Mouse (Mus musculus) CH12.LX (cell line): ENCODE data around the gene Syngap1.
A peak's percentile ranks its signal among the peaks of the same experiment; 100 is the strongest.

ENCODE experiments used
- CHD1 ChIP-seq: IDR thresholded peaks from 2 replicates; pipeline ENCODE4 v1.6.1; 2012; ENCODE audit warnings: low read depth, low read length, improper control_type of control experiment, inconsistent platforms
- CTCF ChIP-seq, 2 experiments: IDR thresholded peaks in 1 of 2; conservative IDR thresholded peaks in 1 of 2; 2 replicates each; pipeline ENCODE4 v1.5.1; 2011 to 2012; ENCODE audit warnings: low read depth in 2 of 2, low read length in 2 of 2, improper control_type of control experiment in 1 of 2, inconsistent platforms in 1 of 2, mild to moderate bottlenecking in 1 of 2, moderate library complexity in 1 of 2
- ELF1 ChIP-seq: IDR thresholded peaks from 2 replicates; pipeline ENCODE4 v1.6.1; 2014; ENCODE audit warnings: low read depth, mild to moderate bottlenecking, inconsistent platforms, low read length, improper control_type of control experiment
- EP300 ChIP-seq: IDR thresholded peaks from 2 replicates; pipeline ENCODE4 v1.6.1; 2011; ENCODE audit warnings: low read length, improper control_type of control experiment
- HCFC1 ChIP-seq: IDR thresholded peaks from 2 replicates; pipeline ENCODE4 v1.6.1; 2012; ENCODE audit warnings: low read depth, mild to moderate bottlenecking, inconsistent platforms, low read length, improper control_type of control experiment
- JUN ChIP-seq: IDR thresholded peaks from 2 replicates; pipeline ENCODE4 v1.6.1; 2011; ENCODE audit warnings: low read depth, mild to moderate bottlenecking, low read length, improper control_type of control experiment, moderate library complexity; ENCODE audit not compliant: insufficient read depth
- JUND ChIP-seq: conservative IDR thresholded peaks from 2 replicates; pipeline ENCODE4 v1.6.1; 2011; ENCODE audit warnings: low read depth, low read length, improper control_type of control experiment
- KAT2A ChIP-seq: IDR thresholded peaks from 2 replicates; pipeline ENCODE4 v1.6.1; 2012; ENCODE audit warnings: low read length, improper control_type of control experiment, inconsistent platforms; ENCODE audit not compliant: insufficient replicate concordance
- MAX ChIP-seq: IDR thresholded peaks from 2 replicates; pipeline ENCODE4 v1.6.1; 2011; ENCODE audit warnings: low read length, improper control_type of control experiment
- POLR2A ChIP-seq: IDR thresholded peaks from 2 replicates; pipeline ENCODE4 v1.6.1; 2011; ENCODE audit warnings: low read depth, mild to moderate bottlenecking, improper control_type of control experiment, low read length
- TCF12 ChIP-seq: IDR thresholded peaks from 2 replicates; pipeline ENCODE4 v1.6.1; 2014; ENCODE audit warnings: low read depth, mild to moderate bottlenecking, inconsistent platforms, low read length, improper control_type of control experiment
- USF1 ChIP-seq: IDR thresholded peaks from 2 replicates; pipeline ENCODE4 v1.6.1; 2014; ENCODE audit warnings: low read depth, mild to moderate bottlenecking, inconsistent platforms, low read length, improper control_type of control experiment
- ZMIZ1 ChIP-seq: IDR thresholded peaks from 2 replicates; pipeline ENCODE4 v1.6.1; 2012; ENCODE audit warnings: low read depth, mild to moderate bottlenecking, inconsistent platforms, low read length, improper control_type of control experiment
- ZNF384 ChIP-seq: IDR thresholded peaks from 2 replicates; pipeline ENCODE4 v1.6.1; 2012; ENCODE audit warnings: low read depth, low read length, improper control_type of control experiment, inconsistent platforms

GRCm38 (mm10) chr17:26972703-26973574 lies 31.9 kb downstream of the Syngap1 start, which contains the start of gene Zbtb9:
- TF ChIP-seq ZMIZ1 (peak; percentile 91), EP300 (no peak), ELF1 (peak; percentile 91), JUN (no peak), CHD1 (no peak), USF1 (no peak), KAT2A (peak; percentile 65; the same call in 1 of the 2 replicates), TCF12 (peak; percentile 81; the same call in 1 of the 2 replicates), POLR2A (peak; percentile 98), CTCF (conservative IDR thresholded peaks at IDR 0.05 in 1 of 2, IDR thresholded peaks at IDR 0.05 in 1 of 2; ENCODE audit: low read depth in 2 of 2, low read length in 2 of 2) (peak in 1 of 2 experiments; percentile 1; a peak in 1 of 4 replicates), HCFC1 (peak; percentile 82), ZNF384 (no peak), JUND (no peak), MAX (peak; percentile 25; the same call in 1 of the 2 replicates)
